Mouse (Mus musculus) olfactory bulb, adult 2 months (tissue): ENCODE measurements around the gene Prkcd.

ENCODE experiments used
- CTCF ChIP-seq: fragments of 200-500 bp; IDR thresholded peaks from 2 replicates; pipeline ENCODE4 v1.5.1; 2012; ENCODE audit warnings: low read depth, mild to moderate bottlenecking, low read length, moderate library complexity; ENCODE audit not compliant: insufficient read depth
- POLR2A ChIP-seq: fragments of 200-500 bp; IDR thresholded peaks from 2 replicates; pipeline ENCODE4 v1.6.1; 2012; ENCODE audit warnings: mild to moderate bottlenecking, low read depth, low read length, moderate library complexity; ENCODE audit not compliant: insufficient read depth

DNA sequence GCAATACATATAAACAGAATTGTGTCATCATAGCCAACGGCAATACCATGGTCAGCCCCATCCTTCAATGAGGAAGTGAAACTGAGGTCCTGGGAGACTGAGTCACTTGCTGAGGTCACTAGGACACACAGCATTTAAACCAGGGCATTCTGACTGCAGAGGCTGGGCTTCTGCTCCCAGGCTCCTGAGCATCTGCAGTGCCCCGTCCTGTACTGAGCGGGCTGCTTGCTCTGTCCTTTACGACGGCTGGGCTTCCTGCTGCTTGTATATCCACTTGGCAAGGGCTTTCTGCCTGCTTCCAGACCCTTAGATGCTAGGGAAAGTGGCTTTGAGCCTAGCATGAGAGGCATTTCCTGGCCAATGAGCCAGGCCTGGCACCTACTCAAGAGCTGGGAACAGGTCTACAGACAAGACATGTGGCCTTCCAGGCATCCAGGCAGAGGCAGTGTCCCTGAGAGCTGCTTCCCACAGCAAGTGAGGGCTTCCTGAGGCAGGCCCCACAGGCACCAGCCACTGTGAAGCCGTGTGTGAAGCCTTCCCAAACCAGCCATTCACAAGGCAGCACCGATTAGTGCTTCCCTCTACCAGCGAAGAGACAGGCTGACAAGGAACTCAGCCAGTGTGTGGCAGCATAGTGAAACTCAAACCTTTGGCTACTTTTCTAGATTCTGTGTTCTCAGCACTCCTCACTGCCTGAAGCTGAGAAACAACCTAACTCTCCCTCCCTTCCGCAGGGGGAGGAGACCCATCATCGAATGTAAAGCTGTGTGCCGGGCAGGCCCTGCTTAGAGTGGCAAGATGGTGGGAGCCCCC is 32.5 kb downstream of the Prkcd start:
- TF ChIP-seq POLR2A = no peak
- no peak for TF ChIP-seq CTCF
